Mouse (Mus musculus) megakaryocyte, embryonic 14.5 days (primary cell): Measurements from ENCODE around the gene Cachd1. TPM values are rescaled to one million over a fixed set of nuclear protein-coding genes. Genes with fewer than 3 reads are reported as not detected.

ENCODE experiments used
- H3K27me3 ChIP-seq: replicated peaks from 2 replicates; pipeline ENCODE3; 2012; ENCODE audit warnings: inconsistent platforms
- H3K36me3 ChIP-seq: replicated peaks from 2 replicates; pipeline ENCODE3; 2012; ENCODE audit warnings: low read length, inconsistent platforms, mixed read lengths
- H3K4me1 ChIP-seq: 2 replicates; pipeline ENCODE4 v1.6.1; 2012; ENCODE audit warnings: inconsistent platforms
- H3K4me3 ChIP-seq: replicated peaks from 2 replicates; pipeline ENCODE3; 2012; ENCODE audit warnings: moderate library complexity, mild to moderate bottlenecking, inconsistent platforms
- H3K9me3 ChIP-seq: 2 replicates; pipeline ENCODE4 v1.6.1; 2012; ENCODE audit warnings: inconsistent platforms
- FLI1 ChIP-seq: IDR thresholded peaks from 2 replicates; pipeline ENCODE4 v1.6.1; 2012; ENCODE audit warnings: low read length, inconsistent platforms, mixed read lengths
- GATA1 ChIP-seq: IDR thresholded peaks from 3 replicates; pipeline ENCODE4 v1.6.1; 2012; ENCODE audit warnings: mixed read lengths, low read length, inconsistent platforms, borderline replicate concordance
- polyA plus RNA-seq: library from polyadenylated mRNA; stranded (reverse); fragments of >175 nt; gene quantifications from 2 replicates; pipeline ENCODE4 v1.2.3, GENCODE M21; 2012; ENCODE audit warnings: low replicate concordance; ENCODE audit not compliant: insufficient read depth

Cachd1 gene
- polyA plus RNA-seq, 1 experiment = 1.3 TPM

- no peaks in the 10 kb centered on the region for H3K27me3 ChIP-seq
- H3K9me3 ChIP-seq = peaks cover 31% of the 10 kb centered on the region
- no peak for TF ChIP-seq FLI1
- TF ChIP-seq GATA1 = no peak
- no peak overlapping the region for H3K4me3 ChIP-seq
- H3K4me1 ChIP-seq = no peaks in the 10 kb centered on the region
- H3K36me3 ChIP-seq = no peaks in the 10 kb centered on the region
These were observed 46.1 kb downstream of the Cachd1 start for GRCm38 (mm10) chr4:100822526-100822925.

DNA sequence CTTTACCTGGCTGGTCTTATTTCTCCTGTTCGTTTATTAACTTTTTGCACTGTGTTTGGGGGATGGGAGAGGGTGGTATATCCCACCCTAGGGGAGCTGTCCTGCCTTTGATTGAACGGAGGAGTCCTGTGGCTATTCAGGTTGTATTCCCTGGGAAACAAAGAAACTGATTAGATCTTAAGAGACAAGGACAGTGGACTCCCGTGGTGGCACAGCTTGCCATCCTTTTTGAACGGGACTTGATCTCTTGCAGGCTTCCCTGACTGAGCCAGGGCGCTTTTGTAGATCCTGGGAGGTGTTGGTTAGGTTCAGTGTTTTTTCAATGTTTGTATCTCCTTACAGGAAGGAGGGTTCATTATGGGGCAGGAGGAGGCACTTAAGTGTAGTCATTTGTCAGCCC is 50.9 kb downstream of the Cachd1 start:
- Histone ChIP-seq H3K27me3 (no peaks in the 10 kb centered on the region), H3K4me1 (no peaks in the 10 kb centered on the region), H3K36me3 (no peaks in the 10 kb centered on the region), H3K9me3 (peaks cover 30% of the 10 kb centered on the region), H3K4me3 (no peak overlapping the region)
- TF ChIP-seq GATA1 = no peak
- TF ChIP-seq FLI1 = no peak

- no peaks in the 10 kb centered on the region for H3K27me3 ChIP-seq
- TF ChIP-seq FLI1 (no peak), GATA1 (no peak)
These were observed 52.3 kb downstream of the Cachd1 start for GRCm38 (mm10) chr4:100828737-100829136.

GRCm38 (mm10) chr4:100837205-100837604 is 60.7 kb downstream of the Cachd1 start:
- H3K4me1 ChIP-seq = no peaks in the 10 kb centered on the region
- no peaks in the 10 kb centered on the region for H3K27me3 ChIP-seq
- no peak overlapping the region for H3K4me3 ChIP-seq
- 0 out of 2 replicates have a peak, but pooled peaks cover 2% of the 10 kb centered on the region for H3K9me3 ChIP-seq
- H3K36me3 ChIP-seq = no peaks in the 10 kb centered on the region
- TF ChIP-seq FLI1 (no peak), GATA1 (no peak)

More at GRCm38 (mm10) chr4:100828737-100829136, 52.3 kb downstream of the Cachd1 start:
- no peaks in the 10 kb centered on the region for H3K36me3 ChIP-seq
- H3K4me1 ChIP-seq = no peaks in the 10 kb centered on the region
- H3K9me3 ChIP-seq = peaks cover 29% of the 10 kb centered on the region
- H3K4me3 ChIP-seq = no peak overlapping the region

DNA sequence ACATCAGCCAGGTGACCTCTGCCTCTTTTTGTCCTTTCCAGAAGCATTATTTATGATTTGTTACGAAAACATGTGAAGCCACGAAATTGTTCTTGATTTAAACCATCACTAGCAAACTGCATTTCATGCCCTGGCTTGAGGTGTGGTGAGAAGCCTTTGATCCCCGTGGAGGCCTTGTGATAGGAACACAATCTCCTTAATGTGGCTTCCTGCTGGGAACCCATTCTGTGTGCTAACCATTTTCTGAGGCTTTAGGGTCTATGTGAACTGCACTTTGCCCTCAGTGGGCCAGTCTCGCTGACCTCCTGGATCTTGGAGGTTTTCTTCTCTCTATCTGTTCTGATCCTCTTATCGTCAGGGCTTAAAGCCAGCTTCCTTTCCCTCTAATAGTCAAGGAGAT is 66.2 kb downstream of the Cachd1 start:
- Histone ChIP-seq H3K36me3 (no peaks in the 10 kb centered on the region), H3K4me3 (no peak overlapping the region), H3K27me3 (no peaks in the 10 kb centered on the region), H3K4me1 (no peaks in the 10 kb centered on the region), H3K9me3 (no peaks in the 10 kb centered on the region)
- TF ChIP-seq FLI1 (no peak), GATA1 (no peak)

GRCm38 (mm10) chr4:100843119-100843518 is 66.6 kb downstream of the Cachd1 start:
- no peaks in the 10 kb centered on the region for H3K9me3 ChIP-seq
- no peak overlapping the region for H3K4me3 ChIP-seq

GRCm38 (mm10) chr4:100850846-100851495 is 74.5 kb downstream of the Cachd1 start:
- H3K36me3 ChIP-seq = no peaks in the 10 kb centered on the region
- H3K27me3 ChIP-seq = no peaks in the 10 kb centered on the region
- TF ChIP-seq GATA1 (no peak), FLI1 (no peak)
- no peak overlapping the region for H3K4me3 ChIP-seq
- no peaks in the 10 kb centered on the region for H3K9me3 ChIP-seq
- H3K4me1 ChIP-seq = no peaks in the 10 kb centered on the region

More at GRCm38 (mm10) chr4:100843119-100843518, 66.6 kb downstream of the Cachd1 start:
- Histone ChIP-seq H3K4me1 (no peaks in the 10 kb centered on the region), H3K36me3 (no peaks in the 10 kb centered on the region), H3K27me3 (no peaks in the 10 kb centered on the region)
- no peak for TF ChIP-seq GATA1
- no peak for TF ChIP-seq FLI1

DNA sequence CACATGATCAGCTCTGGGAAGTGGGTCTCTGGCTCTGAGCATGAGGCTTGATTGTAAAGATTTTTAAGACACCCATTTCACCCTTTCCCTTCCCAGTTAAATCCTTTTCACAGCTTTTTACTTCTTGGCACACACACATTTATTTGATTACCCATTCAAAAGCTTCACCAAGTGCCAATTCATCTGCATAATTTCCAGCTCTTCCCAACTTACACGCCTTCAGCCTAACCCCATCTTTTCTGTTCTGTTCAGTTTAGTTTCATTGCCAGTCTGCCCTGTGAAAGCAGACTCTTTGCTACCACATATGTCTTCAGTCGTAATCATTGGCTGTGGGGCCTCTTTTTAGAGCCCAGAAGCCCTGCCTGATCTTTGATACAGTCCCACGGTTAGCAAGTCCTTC is 76.0 kb downstream of the Cachd1 start:
- H3K4me3 ChIP-seq = no peak overlapping the region
- no peaks in the 10 kb centered on the region for H3K9me3 ChIP-seq
- TF ChIP-seq FLI1 (no peak), GATA1 (no peak)
- no peaks in the 10 kb centered on the region for H3K36me3 ChIP-seq
- H3K27me3 ChIP-seq = no peaks in the 10 kb centered on the region
- H3K4me1 ChIP-seq = no peaks in the 10 kb centered on the region

DNA sequence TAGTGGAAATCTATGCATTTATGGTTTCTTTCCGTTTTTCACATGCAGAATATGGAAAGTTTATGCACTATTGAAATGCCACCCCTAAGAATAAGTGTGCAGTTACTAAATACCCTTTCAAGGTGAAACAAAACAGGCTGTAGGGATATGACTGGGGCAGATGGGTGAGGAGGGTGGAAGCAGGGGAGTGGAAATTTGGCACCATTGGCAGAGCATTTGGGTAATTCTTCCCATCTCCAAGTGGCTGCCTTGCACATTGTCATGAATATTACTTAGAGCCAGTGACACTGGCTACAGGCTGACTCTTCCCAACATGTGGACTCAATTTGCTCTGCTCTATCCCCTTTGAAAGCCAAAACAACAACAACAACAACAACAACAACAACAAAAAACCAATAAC is 77.0 kb downstream of the Cachd1 start:
- no peaks in the 10 kb centered on the region for H3K36me3 ChIP-seq
- no peaks in the 10 kb centered on the region for H3K9me3 ChIP-seq
- H3K4me3 ChIP-seq = no peak overlapping the region
- TF ChIP-seq GATA1 = no peak
- TF ChIP-seq FLI1 = no peak
- no peaks in the 10 kb centered on the region for H3K27me3 ChIP-seq
- no peaks in the 10 kb centered on the region for H3K4me1 ChIP-seq

DNA sequence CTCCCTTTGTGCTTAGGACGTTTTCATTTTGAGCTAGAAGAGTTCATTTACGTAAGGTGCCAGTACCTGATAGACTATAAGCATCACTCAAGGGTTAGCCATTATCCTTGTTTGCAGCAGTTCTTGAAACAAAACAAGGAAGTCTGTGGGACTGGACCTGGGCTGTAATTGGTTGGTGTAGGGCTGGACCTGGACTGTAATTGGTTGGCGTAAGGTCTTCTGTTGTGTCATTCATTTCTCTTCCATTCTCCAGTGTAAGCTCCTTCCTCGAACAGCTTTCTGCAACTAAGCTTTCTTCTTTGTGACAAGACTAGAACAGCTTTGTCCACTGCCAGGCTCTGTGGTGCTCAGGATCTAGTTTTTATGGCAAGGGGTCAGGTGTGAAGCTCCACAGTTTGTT is 78.9 kb downstream of the Cachd1 start:
- H3K27me3 ChIP-seq = no peaks in the 10 kb centered on the region

More for the DNA sequence above, 78.9 kb downstream of the Cachd1 start:
- no peaks in the 10 kb centered on the region for H3K9me3 ChIP-seq
- no peaks in the 10 kb centered on the region for H3K36me3 ChIP-seq
- TF ChIP-seq GATA1 (no peak), FLI1 (no peak)
- H3K4me1 ChIP-seq = no peaks in the 10 kb centered on the region
- no peak overlapping the region for H3K4me3 ChIP-seq
